Mouse (Mus musculus): Measurements from ENCODE around the gene Depp1.
"Not testable (repeated sequence)": the region's sequence is repeated elsewhere in the genome, so short reads cannot be mapped to it uniquely, and the experiment has no call there.

The Depp1 gene

GRCm38 (mm10) chr6:116650406-116650805 is at the start of gene Depp1:
TSS of gene Depp1 (plus strand) at chr6:116650609.
- DNase-seq, result no peak

GRCm38 (mm10) chr6:116600969-116601368 is 49.4 kb upstream of the Depp1 start:
- DNase-seq, result not testable (repeated sequence)

GRCm38 (mm10) chr6:116607230-116607629 is 43.2 kb upstream of the Depp1 start:
- DNase-seq, result no peak

GRCm38 (mm10) chr6:116615719-116616118 is 34.7 kb upstream of the Depp1 start:
- no peak for DNase-seq

GRCm38 (mm10) chr6:116618073-116618472 is 32.3 kb upstream of the Depp1 start:
- no peak for DNase-seq

GRCm38 (mm10) chr6:116621318-116622023 is 28.9 kb upstream of the Depp1 start:
- no peak for DNase-seq

- not testable (repeated sequence) for DNase-seq
These were observed 24.0 kb upstream of the Depp1 start for GRCm38 (mm10) chr6:116626417-116626816.

- DNase-seq, result no peak
These were observed 22.3 kb upstream of the Depp1 start for GRCm38 (mm10) chr6:116628095-116628494.

GRCm38 (mm10) chr6:116628539-116629171 is 21.8 kb upstream of the Depp1 start, which contains the start of gene Zfp422:
TSS of gene Zfp422 (minus strand) at chr6:116628999.
- DNase-seq, result peak; percentile 54

- DNase-seq, result no peak
These were observed 20.6 kb upstream of the Depp1 start for GRCm38 (mm10) chr6:116629766-116630165.

GRCm38 (mm10) chr6:116632129-116632528 is 18.3 kb upstream of the Depp1 start:
- DNase-seq, result peak; percentile 74

- no peak for DNase-seq
These were observed 16.4 kb upstream of the Depp1 start for GRCm38 (mm10) chr6:116633741-116634695.

GRCm38 (mm10) chr6:116635251-116636180 is 14.9 kb upstream of the Depp1 start:
- no peak for DNase-seq

GRCm38 (mm10) chr6:116636581-116637235 is 13.7 kb upstream of the Depp1 start:
- DNase-seq, result no peak

GRCm38 (mm10) chr6:116637496-116637895 is 12.9 kb upstream of the Depp1 start:
- DNase-seq, result no peak

- DNase-seq, result no peak
These were observed 11.5 kb upstream of the Depp1 start for GRCm38 (mm10) chr6:116638871-116639270.

GRCm38 (mm10) chr6:116639663-116640062 is 10.7 kb upstream of the Depp1 start:
- no peak for DNase-seq

- DNase-seq, result peak; percentile 79
These were observed 7.5 kb upstream of the Depp1 start for GRCm38 (mm10) chr6:116642942-116643341.

GRCm38 (mm10) chr6:116643881-116644280 is 6.5 kb upstream of the Depp1 start:
- no peak for DNase-seq

- DNase-seq, result no peak
These were observed 6.1 kb upstream of the Depp1 start for GRCm38 (mm10) chr6:116644335-116644734.

- DNase-seq, result no peak
These were observed 2.6 kb upstream of the Depp1 start for GRCm38 (mm10) chr6:116647763-116648162.
